Comparison of ENCODE assay signal across 8 mouse cellular contexts in genomic region chr5:25222752-25223702, GRCm38 (mm10). TPM values are rescaled to one million over a fixed set of nuclear protein-coding genes. Genes with fewer than 3 reads are reported as not detected.
A peak's percentile ranks its signal among the peaks of the same experiment; 100 is the strongest.
DNase-seq lines count a peak whose midpoint lies in the region; ATAC-seq lines count a peak whose summit lies in the region.

TSS of gene E130116L18Rik (minus strand) at chr5:25223153.

- H3K4me1 ChIP-seq in midbrain, embryonic 11.5 days (ENCODE audit: control insufficient read depth, insufficient read depth, low read length), result peaks cover 6% of the 10 kb centered on the region; the same call in 1 of the 2 replicates

- peak; percentile 80 for DNase-seq in adrenal gland, adult 8-10 months
- peak; percentile 79 for DNase-seq in embryo, embryonic 11.5 days (ENCODE audit: low read depth, low spot score)
- DNase-seq in heart, adult 11 months, result peak; percentile 99
- peak; percentile 83 for DNase-seq in kidney, adult 11 months
- peak; percentile 91 for DNase-seq in left cerebral cortex, postnatal 4 days
- peak; percentile 99 for DNase-seq in midbrain, embryonic 11.5 days (ENCODE audit: low spot score, missing footprints)
- peak; percentile 91 for DNase-seq in right cerebral cortex, postnatal 4 days
- DNase-seq in yolk sac, embryonic 10.5 days (ENCODE audit: low spot score), result peak; percentile 85

- WGBS in midbrain, embryonic 11.5 days, result 6% methylated on average over 72 of the region's 72 CpGs

- H3K27ac ChIP-seq in midbrain, embryonic 11.5 days (ENCODE audit: low read depth, low read length), result no peak within 1 kb of the TSS

- H3K27me3 ChIP-seq in midbrain, embryonic 11.5 days (ENCODE audit: control insufficient read depth, insufficient read depth, low read length), result no peaks in the 10 kb centered on the region

- H3K9ac ChIP-seq in midbrain, embryonic 11.5 days (ENCODE audit: low read length), result peak within 1 kb of the TSS; percentile 87

- ATAC-seq in midbrain, embryonic 11.5 days (ENCODE audit: low FRiP score), result peak; percentile 98

- intact Hi-C loops in left cerebral cortex, postnatal 4 days (cut with DNase I), result no loop called here

- no peaks in the 10 kb centered on the region for H3K9me3 ChIP-seq in midbrain, embryonic 11.5 days (ENCODE audit: control insufficient read depth, low read length)

- peak within 1 kb of the TSS; percentile 63 for H3K4me2 ChIP-seq in midbrain, embryonic 11.5 days

- H3K36me3 ChIP-seq in midbrain, embryonic 11.5 days (ENCODE audit: control insufficient read depth, insufficient read depth, low read length), result no peaks in the 10 kb centered on the region

- peak within 1 kb of the TSS; percentile 71 for H3K4me3 ChIP-seq in midbrain, embryonic 11.5 days (ENCODE audit: low read depth, low read length)

RNA-seq across cellular contexts. Expression of gene E130116L18Rik, which starts in this region (rescaled TPM):
- total RNA-seq in adrenal gland, adult 8-10 months (2022), result not detected
- total RNA-seq in left cerebral cortex, postnatal 4 days (2021), result not detected
- not detected in 2 replicates for polyA plus RNA-seq in midbrain, embryonic 11.5 days (2014; fragmentation: Nextera tagmentation; extraction: Ambion mirVana)

Comparison
In these comparisons a context has a peak if more than half of its experiments do, and no peak if none do; other contexts are left out.
1. Peak in DNase-seq in adrenal gland, adult 8-10 months; RNA of the gene not detected or under 1 TPM.
2. Peak in DNase-seq in left cerebral cortex, postnatal 4 days; RNA of the gene not detected or under 1 TPM.
3. Peak in DNase-seq, ATAC-seq, H3K4me3 ChIP-seq, H3K9ac ChIP-seq and H3K4me2 ChIP-seq in midbrain, embryonic 11.5 days; RNA of the gene not detected or under 1 TPM.